Mouse (Mus musculus): Measurements from ENCODE around the gene Armc2. TPM values are rescaled to one million over a fixed set of nuclear protein-coding genes. Genes with fewer than 3 reads are reported as not detected.

Gene Armc2
- polyA plus RNA-seq, 1 experiment from 2014 or later: 2.5 TPM

- Histone ChIP-seq H3K36me3 (ENCODE audit: control insufficient read depth, insufficient read depth) (no peaks in the 10 kb centered on the region), H3K9ac (ENCODE audit: low read length) (no peak overlapping the region), H3K27me3 (ENCODE audit: control insufficient read depth, insufficient read depth, low read length) (no peaks in the 10 kb centered on the region), H3K4me3 (ENCODE audit: low read length) (no peak overlapping the region), H3K9me3 (replicated peaks; ENCODE audit: control insufficient read depth, low read length) (no peaks in the 10 kb centered on the region), H3K4me1 (ENCODE audit: control insufficient read depth, insufficient read depth, low read length) (peaks cover 22% of the 10 kb centered on the region), H3K4me2 (ENCODE audit: low read depth, low read length) (no peak overlapping the region), H3K27ac (ENCODE audit: low read length) (peak overlapping the region; percentile 85; the same call in 1 of the 2 replicates)
- 90% methylated on average over 1 of the region's 1 CpGs for WGBS
- no peak for ATAC-seq (replicated peaks; ENCODE audit: extremely low read depth, insufficient read depth, low FRiP score)
These were observed 14.2 kb downstream of the Armc2 start for GRCm38 (mm10) chr10:42004056-42004455.

DNA sequence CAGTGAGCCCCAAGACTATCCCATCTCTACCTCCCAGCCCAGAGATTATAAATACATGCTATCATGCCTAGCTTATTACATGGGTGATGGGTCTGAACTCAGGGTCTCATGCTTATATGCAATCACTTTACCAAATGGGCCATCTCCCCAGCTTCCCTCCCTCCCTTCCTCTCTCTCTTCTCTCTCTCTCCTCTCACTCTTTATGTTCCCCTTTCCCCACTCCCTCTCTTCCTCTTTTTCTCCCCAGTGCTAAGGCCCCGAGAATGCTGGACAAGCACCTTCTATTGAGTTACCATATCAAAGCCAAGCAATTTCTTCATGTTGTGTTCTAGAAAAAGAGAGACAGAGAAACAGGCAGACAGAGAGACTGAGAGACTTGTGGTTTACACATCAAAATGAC is 14.7 kb downstream of the Armc2 start:
- no peaks in the 10 kb centered on the region for H3K36me3 ChIP-seq (ENCODE audit: control insufficient read depth, insufficient read depth)
- no peak overlapping the region for H3K4me3 ChIP-seq (ENCODE audit: low read length)
- no peaks in the 10 kb centered on the region for H3K27me3 ChIP-seq (ENCODE audit: control insufficient read depth, insufficient read depth, low read length)
- H3K27ac ChIP-seq (ENCODE audit: low read length): no peak overlapping the region
- H3K9me3 ChIP-seq (replicated peaks; ENCODE audit: control insufficient read depth, low read length): no peaks in the 10 kb centered on the region
- H3K4me2 ChIP-seq (ENCODE audit: low read depth, low read length): no peak overlapping the region
- no peak overlapping the region for H3K9ac ChIP-seq (ENCODE audit: low read length)
- no peak for ATAC-seq (replicated peaks; ENCODE audit: extremely low read depth, insufficient read depth, low FRiP score)
- WGBS: 64% methylated on average over 1 of the region's 1 CpGs
- H3K4me1 ChIP-seq (ENCODE audit: control insufficient read depth, insufficient read depth, low read length): peaks cover 22% of the 10 kb centered on the region

DNA sequence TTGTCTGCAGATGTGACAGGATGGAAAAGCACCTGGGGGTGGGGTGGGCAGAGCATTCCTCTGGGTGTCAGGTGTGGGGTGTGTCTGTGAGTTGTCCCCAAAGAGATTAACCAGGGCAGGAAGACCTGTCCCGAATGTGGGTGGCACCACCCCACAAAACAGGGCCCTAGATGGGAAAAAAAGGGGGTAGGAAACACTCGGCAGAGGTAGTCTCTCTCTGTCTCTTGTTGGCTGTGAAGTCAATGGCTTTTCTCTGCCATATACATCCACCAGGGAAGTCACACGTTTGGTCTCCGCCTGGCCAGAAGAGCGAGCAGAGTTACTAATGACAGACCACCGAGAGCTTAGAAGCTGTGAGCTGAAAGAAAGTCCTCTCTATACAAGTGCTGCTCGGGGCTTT is 15.8 kb downstream of the Armc2 start:
- H3K27me3 ChIP-seq (ENCODE audit: control insufficient read depth, insufficient read depth, low read length): no peaks in the 10 kb centered on the region
- no peak for ATAC-seq (replicated peaks; ENCODE audit: extremely low read depth, insufficient read depth, low FRiP score)
- no peak overlapping the region for H3K27ac ChIP-seq (ENCODE audit: low read length)
- H3K9me3 ChIP-seq (replicated peaks; ENCODE audit: control insufficient read depth, low read length): no peaks in the 10 kb centered on the region
- H3K4me3 ChIP-seq (ENCODE audit: low read length): no peak overlapping the region
- no peak overlapping the region for H3K4me2 ChIP-seq (ENCODE audit: low read depth, low read length)
- WGBS: 72% methylated on average over 7 of the region's 7 CpGs
- H3K36me3 ChIP-seq (ENCODE audit: control insufficient read depth, insufficient read depth): no peaks in the 10 kb centered on the region
- no peak overlapping the region for H3K9ac ChIP-seq (ENCODE audit: low read length)
- H3K4me1 ChIP-seq (ENCODE audit: control insufficient read depth, insufficient read depth, low read length): peaks cover 30% of the 10 kb centered on the region

DNA sequence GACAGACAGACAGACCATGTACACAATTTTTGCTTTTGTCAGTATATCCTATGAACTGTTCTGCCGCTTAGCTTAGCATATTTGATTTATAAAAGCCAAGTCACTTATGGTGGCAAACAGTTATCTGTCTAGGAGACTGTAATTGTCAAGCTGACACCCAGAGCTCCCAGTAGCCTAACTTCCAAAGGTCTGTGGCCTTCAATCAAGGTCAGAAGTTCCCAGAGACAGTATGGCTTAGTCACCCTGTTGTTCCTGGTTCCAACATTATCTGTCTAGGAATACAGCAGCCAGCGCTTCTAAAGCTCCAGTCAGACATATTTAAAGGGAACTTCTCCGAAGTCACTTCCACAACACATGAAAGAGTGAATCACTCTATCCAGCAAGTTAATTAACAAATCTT is 17.0 kb downstream of the Armc2 start:
- no peak overlapping the region for H3K4me2 ChIP-seq (ENCODE audit: low read depth, low read length)
- no peaks in the 10 kb centered on the region for H3K9me3 ChIP-seq (replicated peaks; ENCODE audit: control insufficient read depth, low read length)
- H3K9ac ChIP-seq (ENCODE audit: low read length): no peak overlapping the region
- H3K36me3 ChIP-seq (ENCODE audit: control insufficient read depth, insufficient read depth): no peaks in the 10 kb centered on the region
- no peak overlapping the region for H3K4me3 ChIP-seq (ENCODE audit: low read length)
- H3K27ac ChIP-seq (ENCODE audit: low read length): 0 out of 2 replicates have a peak overlapping the region, but pooled peaks have one; percentile 40
- WGBS: 69% methylated on average over 3 of the region's 3 CpGs
- H3K4me1 ChIP-seq (ENCODE audit: control insufficient read depth, insufficient read depth, low read length): peaks cover 39% of the 10 kb centered on the region
- ATAC-seq (replicated peaks; ENCODE audit: extremely low read depth, insufficient read depth, low FRiP score): no peak
- H3K27me3 ChIP-seq (ENCODE audit: control insufficient read depth, insufficient read depth, low read length): no peaks in the 10 kb centered on the region

GRCm38 (mm10) chr10:41997691-41998178 is 20.5 kb downstream of the Armc2 start:
- no peaks in the 10 kb centered on the region for H3K27me3 ChIP-seq (ENCODE audit: control insufficient read depth, insufficient read depth, low read length)
- peak overlapping the region; percentile 85 for H3K27ac ChIP-seq (ENCODE audit: low read length)
- 19% methylated on average over 1 of the region's 1 CpGs for WGBS
- H3K4me2 ChIP-seq (ENCODE audit: low read depth, low read length): no peak overlapping the region
- peaks cover 36% of the 10 kb centered on the region for H3K4me1 ChIP-seq (ENCODE audit: control insufficient read depth, insufficient read depth, low read length)
- peak; percentile 82 for ATAC-seq (replicated peaks; ENCODE audit: extremely low read depth, insufficient read depth, low FRiP score)
- no peaks in the 10 kb centered on the region for H3K36me3 ChIP-seq (ENCODE audit: control insufficient read depth, insufficient read depth)
- H3K9ac ChIP-seq (ENCODE audit: low read length): 0 out of 2 replicates have a peak overlapping the region, but pooled peaks have one; percentile 6
- no peak overlapping the region for H3K4me3 ChIP-seq (ENCODE audit: low read length)
- no peaks in the 10 kb centered on the region for H3K9me3 ChIP-seq (replicated peaks; ENCODE audit: control insufficient read depth, low read length)

GRCm38 (mm10) chr10:41996157-41996556 is 22.1 kb downstream of the Armc2 start:
- Histone ChIP-seq H3K27me3 (ENCODE audit: control insufficient read depth, insufficient read depth, low read length) (no peaks in the 10 kb centered on the region), H3K27ac (ENCODE audit: low read length) (no peak overlapping the region), H3K4me2 (ENCODE audit: low read depth, low read length) (no peak overlapping the region), H3K9me3 (replicated peaks; ENCODE audit: control insufficient read depth, low read length) (no peaks in the 10 kb centered on the region), H3K9ac (ENCODE audit: low read length) (peak overlapping the region; percentile 38; the same call in 1 of the 2 replicates), H3K4me3 (ENCODE audit: low read length) (no peak overlapping the region), H3K36me3 (ENCODE audit: control insufficient read depth, insufficient read depth) (no peaks in the 10 kb centered on the region), H3K4me1 (ENCODE audit: control insufficient read depth, insufficient read depth, low read length) (peaks cover 46% of the 10 kb centered on the region)
- WGBS: 53% methylated on average over 8 of the region's 8 CpGs
- no peak for ATAC-seq (replicated peaks; ENCODE audit: extremely low read depth, insufficient read depth, low FRiP score)

DNA sequence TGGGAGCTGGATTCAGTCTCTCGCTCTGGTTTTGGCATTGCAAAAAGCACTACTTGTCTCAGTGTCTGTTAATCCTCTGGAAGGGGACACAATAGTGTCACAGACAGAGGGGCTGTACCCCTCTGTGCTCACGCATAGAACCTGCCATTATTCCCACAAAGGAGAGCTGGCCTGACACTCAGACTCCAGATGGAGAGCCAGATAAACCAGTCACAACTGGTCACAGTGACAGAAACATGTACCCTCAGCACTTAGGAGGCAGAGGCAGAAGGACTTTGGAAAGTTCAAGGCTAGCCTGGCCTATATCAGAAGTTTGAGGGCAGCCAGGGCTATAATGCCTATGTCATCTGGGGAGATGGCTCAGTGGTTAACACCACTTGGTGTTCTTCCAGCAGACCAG is 23.2 kb downstream of the Armc2 start:
- Histone ChIP-seq H3K27ac (ENCODE audit: low read length) (no peak overlapping the region; the same call in 1 of the 2 replicates), H3K4me2 (ENCODE audit: low read depth, low read length) (no peak overlapping the region), H3K36me3 (ENCODE audit: control insufficient read depth, insufficient read depth) (no peaks in the 10 kb centered on the region), H3K9ac (ENCODE audit: low read length) (no peak overlapping the region), H3K27me3 (ENCODE audit: control insufficient read depth, insufficient read depth, low read length) (no peaks in the 10 kb centered on the region), H3K4me3 (ENCODE audit: low read length) (no peak overlapping the region), H3K9me3 (replicated peaks; ENCODE audit: control insufficient read depth, low read length) (no peaks in the 10 kb centered on the region), H3K4me1 (ENCODE audit: control insufficient read depth, insufficient read depth, low read length) (peaks cover 46% of the 10 kb centered on the region)
- WGBS: 72% methylated on average over 2 of the region's 2 CpGs
- no peak for ATAC-seq (replicated peaks; ENCODE audit: extremely low read depth, insufficient read depth, low FRiP score)

DNA sequence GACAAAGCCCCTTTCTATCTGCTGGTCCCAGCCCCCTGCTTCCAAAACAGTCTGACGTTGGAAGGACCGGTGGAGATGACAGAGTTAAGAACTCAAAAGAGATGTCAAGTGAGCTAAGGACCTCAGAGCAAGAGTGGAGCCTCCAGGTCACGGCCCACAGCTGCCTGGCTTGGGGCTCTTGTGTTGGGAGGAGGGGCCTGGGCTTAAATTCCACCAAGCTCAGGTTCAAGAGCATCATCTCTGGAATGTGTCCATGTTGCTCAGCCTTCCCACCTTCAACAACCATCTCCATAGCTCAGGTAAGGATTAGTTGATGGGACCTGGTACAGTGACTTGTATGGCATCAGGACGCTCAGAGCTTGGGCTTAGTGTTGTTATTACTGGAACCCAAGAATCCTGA is 23.7 kb downstream of the Armc2 start:
- Histone ChIP-seq H3K36me3 (ENCODE audit: control insufficient read depth, insufficient read depth) (no peaks in the 10 kb centered on the region), H3K4me2 (ENCODE audit: low read depth, low read length) (no peak overlapping the region), H3K27ac (ENCODE audit: low read length) (no peak overlapping the region), H3K9me3 (replicated peaks; ENCODE audit: control insufficient read depth, low read length) (no peaks in the 10 kb centered on the region), H3K4me1 (ENCODE audit: control insufficient read depth, insufficient read depth, low read length) (peaks cover 46% of the 10 kb centered on the region), H3K27me3 (ENCODE audit: control insufficient read depth, insufficient read depth, low read length) (no peaks in the 10 kb centered on the region), H3K9ac (ENCODE audit: low read length) (no peak overlapping the region), H3K4me3 (ENCODE audit: low read length) (no peak overlapping the region)
- no peak for ATAC-seq (replicated peaks; ENCODE audit: extremely low read depth, insufficient read depth, low FRiP score)
- WGBS: 56% methylated on average over 4 of the region's 4 CpGs

DNA sequence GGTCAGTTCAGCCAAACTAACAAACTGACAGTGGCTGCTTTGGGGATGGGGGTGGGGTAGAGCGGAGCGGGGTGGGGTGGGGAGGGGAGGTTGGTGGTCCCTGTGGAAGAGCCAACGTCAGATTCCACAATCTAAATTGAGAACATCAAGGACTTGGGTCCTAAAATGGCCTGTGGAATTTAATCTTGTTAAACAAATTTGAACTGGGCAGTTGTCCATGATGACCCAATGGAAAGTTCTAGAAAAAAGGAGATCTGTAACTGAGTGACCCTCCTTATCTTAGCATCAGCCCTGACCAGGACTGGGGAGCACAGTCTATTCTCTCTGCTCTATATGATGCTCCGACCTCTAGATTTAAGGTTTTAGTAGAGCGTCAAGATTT is 26.2 kb downstream of the Armc2 start:
- Histone ChIP-seq H3K9ac (ENCODE audit: low read length) (no peak overlapping the region), H3K4me3 (ENCODE audit: low read length) (no peak overlapping the region), H3K27me3 (ENCODE audit: control insufficient read depth, insufficient read depth, low read length) (no peaks in the 10 kb centered on the region), H3K4me1 (ENCODE audit: control insufficient read depth, insufficient read depth, low read length) (peaks cover 34% of the 10 kb centered on the region), H3K27ac (ENCODE audit: low read length) (peak overlapping the region; percentile 13), H3K9me3 (replicated peaks; ENCODE audit: control insufficient read depth, low read length) (no peaks in the 10 kb centered on the region), H3K36me3 (ENCODE audit: control insufficient read depth, insufficient read depth) (no peaks in the 10 kb centered on the region), H3K4me2 (ENCODE audit: low read depth, low read length) (no peak overlapping the region)
- no peak for ATAC-seq (replicated peaks; ENCODE audit: extremely low read depth, insufficient read depth, low FRiP score)
- WGBS: 68% methylated on average over 5 of the region's 5 CpGs

Measured in heart, embryonic 16.5 days (tissue).